Mouse (Mus musculus): ENCODE measurements around the gene Dot1l. TPM values are rescaled to one million over a fixed set of nuclear protein-coding genes. Genes with fewer than 3 reads are reported as not detected.
"Not testable (repeated sequence)": the region's sequence is repeated elsewhere in the genome, so short reads cannot be mapped to it uniquely, and the experiment has no call there.

The Dot1l gene
- polyA plus RNA-seq, 1 experiment from 2014 or later, result 4.6 TPM

DNA sequence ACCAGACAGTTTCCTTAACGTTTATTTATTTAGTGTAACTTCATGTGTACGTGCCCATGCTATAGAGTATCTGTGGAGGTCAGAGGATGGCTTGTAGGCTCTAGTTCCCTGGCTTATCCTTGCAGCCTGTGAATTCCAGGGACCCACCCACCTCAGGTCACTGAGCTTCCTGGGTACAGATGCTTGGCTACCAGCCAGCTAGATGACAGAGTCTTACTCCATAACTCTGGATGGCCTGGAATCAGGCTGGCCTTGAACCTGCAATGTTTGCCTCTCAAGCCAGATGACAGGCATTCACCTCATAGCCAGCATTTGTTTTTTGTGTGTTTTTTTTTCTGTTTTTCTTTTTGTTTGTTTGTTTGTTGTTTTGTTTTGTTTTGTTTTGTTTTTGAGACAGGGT is 62.2 kb downstream of the Dot1l start:
- no peaks in the 10 kb centered on the region for H3K9me3 ChIP-seq (ENCODE audit: low read length)
- no peak overlapping the region for H3K4me3 ChIP-seq (ENCODE audit: low read depth, low read length)
- TF ChIP-seq CTCF (IDR thresholded peaks at IDR 0.05; ENCODE audit: low read depth), result no peak
- TF ChIP-seq EP300 (IDR thresholded peaks at IDR 0.05; ENCODE audit: low read depth), result no peak
- H3K27ac ChIP-seq (ENCODE audit: low read depth), result peak overlapping the region; percentile 29; the same call in 1 of the 2 replicates
- peaks cover 18% of the 10 kb centered on the region for H3K4me1 ChIP-seq (ENCODE audit: insufficient read depth)
- no peaks in the 10 kb centered on the region for H3K36me3 ChIP-seq (replicated peaks; ENCODE audit: insufficient read depth, low read length)
- WGBS (ENCODE audit: insufficient replicate concordance), result 61% methylated on average over 2 of the region's 2 CpGs
- DNase-seq (peak; percentile 52), ATAC-seq (no peak)
- no peak overlapping the region for H3K9ac ChIP-seq (replicated peaks)
- no peak overlapping the region for H3K4me2 ChIP-seq (ENCODE audit: low read depth, low read length)
- no peaks in the 10 kb centered on the region for H3K27me3 ChIP-seq (ENCODE audit: insufficient read depth, low read length)

- H3K27ac ChIP-seq (ENCODE audit: low read depth), result peak overlapping the region; percentile 94
- peak; percentile 51 for TF ChIP-seq CTCF (IDR thresholded peaks at IDR 0.05; ENCODE audit: low read depth)
Measured at GRCm38 (mm10) chr10:80817955-80818354, 62.9 kb downstream of the Dot1l start.

DNA sequence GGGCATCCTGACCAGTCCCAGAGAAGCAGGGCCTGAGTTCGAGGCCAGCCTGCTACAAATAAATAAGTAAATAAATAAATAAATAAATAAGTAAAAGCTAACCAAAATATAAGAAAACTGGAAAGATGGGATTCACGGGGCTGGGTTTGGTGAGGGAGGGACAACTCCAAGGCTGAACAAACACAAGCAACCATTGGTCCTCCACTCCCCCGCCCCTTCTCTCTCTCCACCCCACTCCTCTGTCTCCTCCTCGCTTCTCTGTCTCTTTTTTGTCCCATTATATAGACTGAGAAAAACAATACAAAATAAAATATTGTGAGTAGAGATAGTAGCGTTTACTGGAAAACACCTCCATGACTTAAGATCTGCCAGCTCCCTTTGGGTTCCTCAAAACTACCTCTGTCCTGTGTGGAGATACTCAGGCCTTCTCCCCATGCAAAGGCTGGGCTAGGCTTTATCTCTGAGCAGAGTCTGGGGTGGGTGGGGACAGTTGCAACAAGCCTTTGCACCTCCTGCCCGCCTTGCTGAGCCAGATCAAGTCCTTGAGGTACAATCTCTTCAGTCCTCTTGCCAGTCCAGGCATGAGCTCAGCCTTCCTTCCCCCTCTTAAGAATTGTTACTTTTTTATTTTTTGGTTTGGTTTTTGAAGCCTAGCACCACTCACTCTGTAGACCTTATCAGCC is 63.7 kb downstream of the Dot1l start:
- no peak overlapping the region for H3K4me3 ChIP-seq (ENCODE audit: low read depth, low read length)
- WGBS (ENCODE audit: insufficient replicate concordance), result 40% methylated on average over 6 of the region's 6 CpGs
- H3K36me3 ChIP-seq (replicated peaks; ENCODE audit: insufficient read depth, low read length), result no peaks in the 10 kb centered on the region
- H3K9ac ChIP-seq (replicated peaks), result peak overlapping the region; percentile 5
- peak; percentile 92 for ATAC-seq
- H3K27ac ChIP-seq (ENCODE audit: low read depth), result peak overlapping the region; percentile 94
- peak; percentile 81 for TF ChIP-seq EP300 (IDR thresholded peaks at IDR 0.05; ENCODE audit: low read depth)
- TF ChIP-seq CTCF (IDR thresholded peaks at IDR 0.05; ENCODE audit: low read depth), result no peak
- H3K27me3 ChIP-seq (ENCODE audit: insufficient read depth, low read length), result no peaks in the 10 kb centered on the region
- H3K9me3 ChIP-seq (ENCODE audit: low read length), result no peaks in the 10 kb centered on the region
- peak; percentile 77 for DNase-seq
- peak overlapping the region; percentile 30 for H3K4me2 ChIP-seq (ENCODE audit: low read depth, low read length)
- H3K4me1 ChIP-seq (ENCODE audit: insufficient read depth), result peaks cover 25% of the 10 kb centered on the region

More at GRCm38 (mm10) chr10:80817955-80818354, 62.9 kb downstream of the Dot1l start:
- not testable (repeated sequence) for H3K4me3 ChIP-seq (ENCODE audit: low read depth, low read length); DNase-seq; H3K4me2 ChIP-seq (ENCODE audit: low read depth, low read length); H3K27me3 ChIP-seq (ENCODE audit: insufficient read depth, low read length); H3K9me3 ChIP-seq (ENCODE audit: low read length); ATAC-seq; H3K9ac ChIP-seq (replicated peaks); H3K36me3 ChIP-seq (replicated peaks; ENCODE audit: insufficient read depth, low read length)
- H3K4me1 ChIP-seq (ENCODE audit: insufficient read depth), result peaks cover 21% of the 10 kb centered on the region
- 86% methylated on average over 7 of the region's 7 CpGs for WGBS (ENCODE audit: insufficient replicate concordance)

DNA sequence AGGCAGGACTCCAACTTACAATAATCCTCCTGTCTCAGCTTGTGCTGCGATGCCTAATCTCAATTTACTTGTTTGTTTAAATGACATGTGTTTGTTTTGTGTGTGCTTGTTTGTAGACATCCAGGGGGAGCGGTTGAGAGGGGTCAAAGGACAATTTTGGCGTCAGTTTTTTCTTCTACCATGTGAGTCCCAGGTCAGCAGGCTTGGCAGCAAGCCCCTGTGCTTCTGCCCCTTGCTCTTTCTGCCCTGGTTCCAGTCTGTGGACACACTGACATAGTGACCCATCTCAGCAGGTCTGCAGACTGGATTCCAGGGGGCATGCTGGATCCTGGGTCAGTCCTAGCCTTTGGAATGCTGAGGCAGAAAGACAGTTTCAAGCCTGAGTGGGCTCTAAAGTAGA is 64.4 kb downstream of the Dot1l start:
- ATAC-seq, result peak; percentile 62
- Histone ChIP-seq H3K9me3 (ENCODE audit: low read length) (no peaks in the 10 kb centered on the region), H3K9ac (replicated peaks) (peak overlapping the region; percentile 5)

DNA sequence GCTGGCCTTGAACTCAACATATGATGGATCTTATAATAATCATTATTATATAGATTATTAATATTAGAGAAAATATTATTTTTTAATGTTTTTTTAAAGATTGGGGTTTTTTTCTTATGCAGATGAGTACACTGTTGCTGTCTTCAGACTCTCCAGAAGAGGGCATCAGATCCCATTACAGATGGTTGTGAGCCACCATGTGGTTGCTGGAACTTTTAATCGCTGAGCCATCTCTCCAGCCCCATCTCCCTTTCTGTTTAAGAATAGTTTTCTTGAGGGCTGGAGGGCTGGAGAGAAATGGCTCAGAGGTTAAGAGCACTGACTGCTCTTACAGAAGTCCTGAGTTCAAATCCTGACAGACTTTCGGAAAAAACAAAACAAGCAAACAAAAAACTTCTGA is 67.0 kb downstream of the Dot1l start:
- no peaks in the 10 kb centered on the region for H3K36me3 ChIP-seq (replicated peaks; ENCODE audit: insufficient read depth, low read length)
- H3K4me2 ChIP-seq (ENCODE audit: low read depth, low read length), result no peak overlapping the region
- DNase-seq, result no peak
- peaks cover 44% of the 10 kb centered on the region for H3K4me1 ChIP-seq (ENCODE audit: insufficient read depth)
- 0 out of 2 replicates have a peak overlapping the region, but pooled peaks have one; percentile 45 for H3K27ac ChIP-seq (ENCODE audit: low read depth)
- H3K27me3 ChIP-seq (ENCODE audit: insufficient read depth, low read length), result no peaks in the 10 kb centered on the region
- H3K4me3 ChIP-seq (ENCODE audit: low read depth, low read length), result no peak overlapping the region
- no peaks in the 10 kb centered on the region for H3K9me3 ChIP-seq (ENCODE audit: low read length)
- no peak for ATAC-seq
- no peak for TF ChIP-seq EP300 (IDR thresholded peaks at IDR 0.05; ENCODE audit: low read depth)
- peak; percentile 76 for TF ChIP-seq CTCF (IDR thresholded peaks at IDR 0.05; ENCODE audit: low read depth)
- WGBS (ENCODE audit: insufficient replicate concordance), result 45% methylated on average over 2 of the region's 2 CpGs
- no peak overlapping the region for H3K9ac ChIP-seq (replicated peaks)

More for the DNA sequence above, 64.4 kb downstream of the Dot1l start:
- DNase-seq, result peak; percentile 63
- Histone ChIP-seq H3K4me2 (ENCODE audit: low read depth, low read length) (peak overlapping the region; percentile 34; the same call in 1 of the 2 replicates), H3K27ac (ENCODE audit: low read depth) (peak overlapping the region; percentile 94), H3K27me3 (ENCODE audit: insufficient read depth, low read length) (no peaks in the 10 kb centered on the region), H3K4me1 (ENCODE audit: insufficient read depth) (peaks cover 31% of the 10 kb centered on the region), H3K4me3 (ENCODE audit: low read depth, low read length) (no peak overlapping the region), H3K36me3 (replicated peaks; ENCODE audit: insufficient read depth, low read length) (no peaks in the 10 kb centered on the region)
- WGBS (ENCODE audit: insufficient replicate concordance), result 40% methylated on average over 3 of the region's 3 CpGs
- TF ChIP-seq EP300 (IDR thresholded peaks at IDR 0.05; ENCODE audit: low read depth) (no peak), CTCF (IDR thresholded peaks at IDR 0.05; ENCODE audit: low read depth) (no peak; the same call in 1 of the 2 replicates)

DNA sequence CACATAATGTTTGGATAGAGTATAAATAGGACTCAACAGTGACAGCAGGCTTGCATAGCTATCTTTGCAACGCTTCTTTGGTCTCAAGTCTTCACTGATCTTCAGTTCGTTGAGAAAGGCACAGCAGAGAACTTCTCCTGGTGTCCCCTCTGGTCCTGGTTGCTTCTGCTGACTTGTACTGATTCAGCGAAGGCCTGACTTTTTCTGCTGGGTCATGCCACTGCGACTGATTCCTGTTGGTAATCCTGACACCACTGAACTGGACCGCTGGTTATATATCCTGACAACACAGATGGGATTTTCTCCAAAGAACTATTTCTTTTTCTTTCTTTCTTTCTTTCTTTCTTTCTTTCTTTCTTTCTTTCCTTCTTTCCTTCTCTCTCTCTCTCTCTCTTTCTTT is 67.5 kb downstream of the Dot1l start:
- TF ChIP-seq CTCF (IDR thresholded peaks at IDR 0.05; ENCODE audit: low read depth) (no peak), EP300 (IDR thresholded peaks at IDR 0.05; ENCODE audit: low read depth) (no peak)
- DNase-seq, result no peak
- Histone ChIP-seq H3K36me3 (replicated peaks; ENCODE audit: insufficient read depth, low read length) (no peaks in the 10 kb centered on the region), H3K4me3 (ENCODE audit: low read depth, low read length) (no peak overlapping the region), H3K4me1 (ENCODE audit: insufficient read depth) (peaks cover 44% of the 10 kb centered on the region), H3K9ac (replicated peaks) (no peak overlapping the region), H3K4me2 (ENCODE audit: low read depth, low read length) (no peak overlapping the region), H3K27me3 (ENCODE audit: insufficient read depth, low read length) (no peaks in the 10 kb centered on the region), H3K27ac (ENCODE audit: low read depth) (0 out of 2 replicates have a peak overlapping the region, but pooled peaks have one; percentile 45), H3K9me3 (ENCODE audit: low read length) (no peaks in the 10 kb centered on the region)
- WGBS (ENCODE audit: insufficient replicate concordance), result 85% methylated on average over 5 of the region's 5 CpGs
- no peak for ATAC-seq

All from liver, postnatal 0 days (tissue).